20 mouse cellular contexts compared by ENCODE assay signal in genomic region chr12:12186353-12186752, GRCm38 (mm10).
"Had no signal": no experiment of that assay in that cellular context is flagged by ENCODE, and none has a peak within 500 bp of the region (broad histone marks: within the 10 kb centered on the region; RNA-seq: fewer than 3 reads in every experiment).

No protein-coding gene starts in this region.

- H3K9ac ChIP-seq: limb, embryonic 13.5 days; liver, embryonic 13.5 days; midbrain, embryonic 15.5 days; neural tube, embryonic 12.5 days; neural tube, embryonic 15.5 days had no signal

- H3K4me2 ChIP-seq: limb, embryonic 13.5 days; liver, embryonic 13.5 days; midbrain, embryonic 15.5 days; neural tube, embryonic 12.5 days; neural tube, embryonic 15.5 days had no signal

- H3K9me3 ChIP-seq: limb, embryonic 13.5 days; liver, embryonic 13.5 days; megakaryocyte, embryonic 14.5 days; midbrain, embryonic 10.5 days; midbrain, embryonic 15.5 days; neural tube, embryonic 12.5 days; neural tube, embryonic 15.5 days had no signal

- H3K4me3 ChIP-seq: limb, embryonic 13.5 days; liver, embryonic 13.5 days; megakaryocyte, embryonic 14.5 days; midbrain, embryonic 10.5 days; midbrain, embryonic 15.5 days; neural tube, embryonic 12.5 days; neural tube, embryonic 15.5 days had no signal

- ATAC-seq: lung, postnatal 0 days; midbrain, embryonic 15.5 days had no signal

- H3K27me3 ChIP-seq: limb, embryonic 13.5 days; liver, embryonic 13.5 days; midbrain, embryonic 15.5 days; neural tube, embryonic 12.5 days; neural tube, embryonic 15.5 days had no signal

- DNase-seq: kidney, adult 2 months; kidney, postnatal 25 days; left cerebral cortex, postnatal 4 days; liver, embryonic 13.5 days; lung, adult 2 months; right cerebral cortex, adult 18-20 months; right cerebral cortex, postnatal 14 days; right cerebral cortex, postnatal 4 days; thymus, adult 2 months; thymus, postnatal 14 days; thymus, postnatal 4 days had no signal

- H3K27ac ChIP-seq: kidney, postnatal 0 days; limb, embryonic 13.5 days; liver, embryonic 13.5 days; midbrain, embryonic 10.5 days; midbrain, embryonic 15.5 days; neural tube, embryonic 12.5 days; neural tube, embryonic 15.5 days; stomach, postnatal 0 days had no signal

- H3K36me3 ChIP-seq: limb, embryonic 13.5 days; liver, embryonic 13.5 days; midbrain, embryonic 10.5 days; midbrain, embryonic 15.5 days; neural tube, embryonic 12.5 days; neural tube, embryonic 15.5 days had no signal

- H3K4me1 ChIP-seq: limb, embryonic 13.5 days; liver, embryonic 13.5 days; megakaryocyte, embryonic 14.5 days; midbrain, embryonic 10.5 days; midbrain, embryonic 15.5 days; neural tube, embryonic 12.5 days; neural tube, embryonic 15.5 days had no signal
